Mouse (Mus musculus) liver, adult 2 months (tissue): ENCODE measurements around the gene Il12rb1. TPM values are rescaled to one million over a fixed set of nuclear protein-coding genes. Genes with fewer than 3 reads are reported as not detected.

Experiments
- DNase-seq: peaks from one replicate; pipeline ENCODE4 v3.0.0-alpha.2; 2011; ENCODE audit warnings: low read depth, low spot score; ENCODE audit errors: extremely low read depth
- H3K27ac ChIP-seq: fragments of 200-500 bp; replicated peaks from 2 replicates; pipeline ENCODE4 v1.5.1; 2012; ENCODE audit warnings: low read depth, mild to moderate bottlenecking, control low read depth, inconsistent platforms, low read length; ENCODE audit not compliant: insufficient read depth
- H3K27me3 ChIP-seq: fragments of 200-500 bp; 2 replicates; pipeline ENCODE4 v1.6.1; 2012; ENCODE audit warnings: mild to moderate bottlenecking, moderate library complexity, low read length, inconsistent platforms; ENCODE audit not compliant: control insufficient read depth, insufficient read depth
- H3K36me3 ChIP-seq: fragments of 200-500 bp; 2 replicates; pipeline ENCODE4 v1.6.1; 2012; ENCODE audit warnings: low read length, inconsistent platforms; ENCODE audit not compliant: control insufficient read depth, insufficient read depth
- H3K4me1 ChIP-seq: fragments of 200-500 bp; 2 replicates; pipeline ENCODE4 v1.6.1; 2011; ENCODE audit warnings: low read length; ENCODE audit not compliant: control insufficient read depth, insufficient read depth
- H3K4me3 ChIP-seq: fragments of 200-500 bp; 2 replicates; pipeline ENCODE4 v1.5.1; 2011; ENCODE audit warnings: low read depth, mild to moderate bottlenecking, control low read depth, low read length, moderate library complexity; ENCODE audit not compliant: insufficient read depth
- H3K79me2 ChIP-seq: fragments of 200-500 bp; 2 replicates; pipeline ENCODE4 v1.6.1; 2012; ENCODE audit warnings: inconsistent platforms, mild to moderate bottlenecking, low read length, moderate library complexity; ENCODE audit not compliant: control insufficient read depth, insufficient read depth
- H3K9ac ChIP-seq: fragments of 200-500 bp; 2 replicates; pipeline ENCODE4 v1.6.1; 2012; ENCODE audit warnings: low read depth, mild to moderate bottlenecking, control low read depth, inconsistent platforms, low read length
- CTCF ChIP-seq: fragments of 200-500 bp; IDR thresholded peaks from 2 replicates; pipeline ENCODE4 v1.5.1; 2011; ENCODE audit warnings: low read depth, low read length, control low read depth
- POLR2A ChIP-seq: fragments of 200-500 bp; IDR thresholded peaks from 2 replicates; pipeline ENCODE4 v1.6.1; 2011; ENCODE audit warnings: low read length, control low read depth; ENCODE audit not compliant: insufficient read depth; ENCODE audit errors: extremely low read depth
- whole genome bisulfite sequencing: fragments of 180-500 bp; shearing (Covaris S2); methylation state at CpG from one replicate; pipeline ENCODE4 v1.1.7; 2018; 5-methylcytosine and 5-hydroxymethylcytosine counted together
- polyA plus RNA-seq: library from polyadenylated mRNA; depleted of rRNA; stranded (reverse); fragments of >200 nt; gene quantifications from 2 replicates; pipeline ENCODE4 v1.2.3, GENCODE M21; 2012
- total RNA-seq: library from RNA; depleted of rRNA; stranded (reverse); fragments of >200 nt; gene quantifications from 2 replicates; pipeline ENCODE4 v1.2.3, GENCODE M21; 2014

Gene Il12rb1
- total and polyA plus RNA-seq, 2 experiments: 0.34 to 0.37 TPM

DNA sequence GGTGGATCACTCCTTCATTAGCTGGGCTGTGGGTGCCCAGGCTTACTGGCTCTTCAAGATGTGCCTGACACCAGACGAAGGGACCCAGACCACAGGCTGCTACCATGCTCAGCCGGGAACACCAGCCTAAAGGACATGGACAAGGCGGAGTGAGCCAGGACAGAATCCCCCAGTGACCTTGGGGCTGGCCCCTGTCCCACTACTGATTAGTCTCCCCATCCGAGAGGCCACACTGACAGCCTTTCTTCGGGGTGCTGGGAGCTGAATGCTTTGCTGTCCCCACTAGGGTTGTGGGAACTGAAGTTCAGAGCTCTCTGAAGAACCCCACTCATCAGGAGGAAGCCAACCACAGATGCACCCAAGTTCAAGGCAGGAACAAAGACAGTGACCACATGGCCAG, 33.0 kb upstream of the Il12rb1 start:
- H3K27ac ChIP-seq: no peak overlapping the region
- no peak overlapping the region for H3K9ac ChIP-seq
- no peak for DNase-seq
- no peaks in the 10 kb centered on the region for H3K27me3 ChIP-seq
- H3K4me1 ChIP-seq: peaks cover 16% of the 10 kb centered on the region
- 91% methylated on average over 5 of the region's 5 CpGs for WGBS
- H3K4me3 ChIP-seq: no peak overlapping the region
- peaks cover 1% of the 10 kb centered on the region; the same call in 1 of the 2 replicates for H3K36me3 ChIP-seq
- peaks cover 5% of the 10 kb centered on the region; the same call in 1 of the 2 replicates for H3K79me2 ChIP-seq
- TF ChIP-seq POLR2A (no peak), CTCF (no peak)

GRCm38 (mm10) chr8:70775851-70776495, 32.3 kb upstream of the Il12rb1 start:
- no peak for DNase-seq
- Histone ChIP-seq H3K36me3 (peaks cover 1% of the 10 kb centered on the region; the same call in 1 of the 2 replicates), H3K9ac (peak overlapping the region; percentile 89), H3K4me1 (peaks cover 16% of the 10 kb centered on the region), H3K79me2 (peaks cover 5% of the 10 kb centered on the region; the same call in 1 of the 2 replicates), H3K27ac (peak overlapping the region; percentile 42), H3K4me3 (peak overlapping the region; percentile 81), H3K27me3 (no peaks in the 10 kb centered on the region)
- WGBS: 6% methylated on average over 32 of the region's 34 CpGs
- TF ChIP-seq POLR2A: no peak
- TF ChIP-seq CTCF: no peak

DNA sequence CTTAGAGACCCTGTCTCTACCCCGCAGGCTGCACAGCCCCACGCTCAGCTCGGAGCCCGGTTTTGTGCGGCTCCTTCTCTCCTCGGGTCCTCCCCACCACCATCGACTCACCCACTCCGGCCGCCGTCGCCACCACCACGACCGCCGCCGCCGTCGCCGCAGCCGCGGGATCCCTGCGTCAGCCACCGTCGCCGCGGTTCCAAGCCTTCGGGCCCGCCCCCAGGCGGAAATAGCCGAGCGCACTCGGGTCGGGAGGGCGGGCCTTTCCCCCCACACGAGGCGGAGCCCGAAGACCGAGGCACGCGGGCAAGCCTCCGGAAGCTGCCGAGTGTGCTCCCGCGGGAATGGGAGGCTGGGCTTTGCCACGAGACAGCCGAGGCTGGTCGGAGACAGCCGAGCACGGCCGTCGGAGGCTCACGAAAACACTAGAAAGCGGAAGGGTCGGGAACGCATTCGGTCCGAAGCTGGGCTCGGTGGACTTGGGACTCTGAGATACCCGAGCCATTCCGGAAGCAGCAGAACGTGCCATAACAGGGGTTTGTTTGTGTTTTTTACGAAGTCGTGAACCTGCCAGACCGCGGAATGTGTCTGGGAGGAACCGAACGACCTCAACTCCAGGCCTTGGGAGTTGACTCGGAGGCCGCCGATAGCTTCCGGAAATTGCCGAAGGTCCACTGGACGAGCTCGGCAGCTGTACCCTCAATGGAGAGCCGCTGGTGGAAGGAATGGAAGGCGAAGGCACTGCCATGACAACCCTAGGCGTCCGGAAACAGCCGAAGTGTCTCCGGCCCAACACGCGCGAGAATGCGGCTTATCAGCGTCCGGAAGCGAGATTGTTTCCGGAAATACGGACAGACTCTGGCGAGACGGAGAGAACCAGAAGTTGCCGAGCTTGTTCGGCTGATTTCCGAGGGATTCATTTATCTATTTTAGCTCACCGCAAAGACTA, 31.5 kb upstream of the Il12rb1 start, which contains the start of gene Pik3r2:
Gene Pik3r2 (minus strand): TSS at position 218 of the 949 bp plus-strand sequence.
- TF ChIP-seq POLR2A (peak; percentile 50), CTCF (no peak; the same call in 1 of the 2 replicates)
- no peaks in the 10 kb centered on the region for H3K27me3 ChIP-seq
- WGBS: under 1% methylated on average over 91 of the region's 94 CpGs
- H3K36me3 ChIP-seq: peaks cover 2% of the 10 kb centered on the region; the same call in 1 of the 2 replicates
- peaks cover 5% of the 10 kb centered on the region; the same call in 1 of the 2 replicates for H3K79me2 ChIP-seq
- H3K4me3 ChIP-seq: peak within 1 kb of the TSS; percentile 81
- DNase-seq: peak; percentile 88
- H3K27ac ChIP-seq: peak within 1 kb of the TSS; percentile 94
- peak within 1 kb of the TSS; percentile 89 for H3K9ac ChIP-seq
- H3K4me1 ChIP-seq: peaks cover 16% of the 10 kb centered on the region

DNA sequence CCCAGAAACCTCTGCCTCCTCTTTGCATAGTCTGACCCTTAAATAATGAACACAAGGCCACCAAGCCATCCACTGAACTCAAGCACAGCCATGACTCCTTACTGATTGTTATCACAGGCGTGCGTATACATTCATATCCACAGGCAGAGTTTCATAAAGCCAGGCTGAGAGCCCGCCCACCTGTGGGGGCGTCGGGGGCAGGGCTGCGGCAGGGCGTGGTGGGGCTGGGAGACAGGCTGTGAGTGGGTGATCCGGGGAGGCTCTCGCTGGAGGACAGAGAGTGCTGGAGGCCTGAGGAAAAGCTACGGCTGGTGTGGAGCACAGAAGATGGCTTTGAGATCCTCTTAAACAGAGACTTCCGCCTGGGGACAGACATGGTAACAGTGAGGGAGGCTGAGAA, 28.2 kb upstream of the Il12rb1 start:
- no peak overlapping the region for H3K4me3 ChIP-seq
- peaks cover 5% of the 10 kb centered on the region for H3K79me2 ChIP-seq
- H3K36me3 ChIP-seq: peaks cover 15% of the 10 kb centered on the region
- no peaks in the 10 kb centered on the region for H3K27me3 ChIP-seq
- H3K27ac ChIP-seq: no peak overlapping the region
- 87% methylated on average over 11 of the region's 11 CpGs for WGBS
- no peak for DNase-seq
- no peak overlapping the region for H3K9ac ChIP-seq
- H3K4me1 ChIP-seq: peaks cover 16% of the 10 kb centered on the region
- TF ChIP-seq POLR2A (no peak), CTCF (no peak)

GRCm38 (mm10) chr8:70786291-70787050, 21.8 kb upstream of the Il12rb1 start:
- no peak for TF ChIP-seq CTCF
- TF ChIP-seq POLR2A: no peak
- H3K27me3 ChIP-seq: no peaks in the 10 kb centered on the region
- no peak overlapping the region for H3K9ac ChIP-seq
- no peak for DNase-seq
- H3K79me2 ChIP-seq: peaks cover 15% of the 10 kb centered on the region
- no peak overlapping the region for H3K27ac ChIP-seq
- peaks cover 37% of the 10 kb centered on the region for H3K36me3 ChIP-seq
- peaks cover 3% of the 10 kb centered on the region; the same call in 1 of the 2 replicates for H3K4me1 ChIP-seq
- H3K4me3 ChIP-seq: no peak overlapping the region
- 97% methylated on average over 25 of the region's 25 CpGs for WGBS
